Mouse (Mus musculus) adrenal gland, adult 2 months (tissue): Measurements from ENCODE around the gene Gp9. TPM values are rescaled to one million over a fixed set of nuclear protein-coding genes. Genes with fewer than 3 reads are reported as not detected.
"Not testable (repeated sequence)": the region's sequence is repeated elsewhere in the genome, so short reads cannot be mapped to it uniquely, and the experiment has no call there.

Experiments used
- DNase-seq: peaks from one replicate; pipeline ENCODE4 v3.0.0; 2021
- polyA plus RNA-seq: library from polyadenylated mRNA; depleted of rRNA; stranded (reverse); fragments of >200 nt; gene quantifications from 2 replicates; pipeline ENCODE4 v1.2.3, GENCODE M21; 2012
- total RNA-seq, 2 experiments: library from RNA; stranded (reverse); gene quantifications; 2 replicates each; pipeline ENCODE4 v1.2.3; 2021

Gp9 gene
- total and polyA plus RNA-seq, 3 experiments: 0.45 to 1.0 TPM; not detected in 1

DNA sequence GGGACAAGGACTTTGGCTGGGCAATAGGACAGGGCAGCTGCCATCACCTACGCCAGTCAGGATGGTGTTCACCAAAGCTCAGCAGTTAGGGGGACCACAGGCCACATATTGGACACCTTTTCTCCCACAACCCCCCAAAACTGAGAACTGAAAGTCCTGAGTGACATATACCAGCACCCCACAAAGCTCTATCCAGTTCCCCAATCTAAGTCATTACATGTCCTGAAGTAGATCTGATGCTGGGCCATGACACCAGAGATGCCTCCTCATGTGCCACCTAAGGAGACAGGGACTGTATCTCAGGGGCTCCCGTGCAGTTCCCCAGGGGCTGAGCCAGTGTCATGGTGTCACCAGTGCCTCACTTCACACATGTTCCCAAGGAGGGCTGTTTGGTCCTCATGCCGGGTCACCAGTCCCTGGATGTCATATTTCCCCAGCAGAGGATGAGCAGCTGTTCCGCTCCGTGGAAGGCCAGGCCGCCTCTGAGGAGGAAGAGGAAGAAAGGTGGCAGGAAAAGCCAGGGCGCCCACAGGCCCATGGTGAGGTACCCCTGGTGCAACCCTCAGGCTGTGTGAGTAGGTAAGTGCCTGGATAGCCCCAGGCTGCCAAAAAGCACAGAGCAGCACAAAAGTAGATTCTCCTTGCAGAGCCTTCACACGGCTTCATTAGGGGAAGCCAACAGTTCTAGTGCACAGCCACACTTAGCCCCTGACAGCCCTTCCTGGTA, 27.5 kb upstream of the Gp9 start:
- no peak for DNase-seq

DNA sequence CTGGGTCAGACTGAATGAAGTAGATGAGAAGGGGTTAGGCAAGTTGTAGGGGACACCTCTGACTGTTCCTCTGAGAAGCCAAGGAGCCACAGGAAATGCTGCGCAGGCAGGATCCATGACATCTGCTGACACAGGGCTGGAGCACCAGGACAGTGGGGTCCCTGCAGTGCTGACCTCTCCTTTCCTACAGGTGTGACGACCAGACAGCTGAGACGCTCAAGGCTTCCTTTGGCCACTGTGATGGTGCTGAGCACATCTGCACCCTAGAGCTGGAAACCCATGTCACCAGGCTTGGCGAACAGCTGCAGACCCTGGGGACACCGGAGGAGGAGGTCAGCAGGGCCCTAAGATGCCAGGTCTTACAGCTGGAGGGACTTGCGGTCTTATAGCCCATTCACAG, 26.3 kb upstream of the Gp9 start:
- no peak for DNase-seq

DNA sequence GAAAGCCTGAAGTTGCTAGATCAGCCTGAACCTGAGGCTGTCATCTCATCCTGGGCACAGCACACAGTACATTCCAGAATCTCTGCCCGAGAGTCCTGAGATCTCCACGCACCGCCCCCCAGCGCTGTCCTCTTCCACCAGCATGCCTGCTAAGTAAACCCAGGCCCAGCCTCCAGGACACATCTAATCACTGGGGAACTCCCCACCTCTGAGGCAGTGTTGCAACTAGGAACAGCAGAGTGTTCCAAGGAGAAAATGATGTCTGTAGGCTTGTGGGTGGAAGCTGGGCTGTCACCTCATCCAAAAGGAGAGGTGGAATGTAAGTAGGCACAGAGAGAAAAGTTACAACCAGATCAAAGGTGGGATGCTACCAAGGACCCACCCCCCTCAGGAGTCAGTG, 22.7 kb upstream of the Gp9 start:
- no peak for DNase-seq

DNA sequence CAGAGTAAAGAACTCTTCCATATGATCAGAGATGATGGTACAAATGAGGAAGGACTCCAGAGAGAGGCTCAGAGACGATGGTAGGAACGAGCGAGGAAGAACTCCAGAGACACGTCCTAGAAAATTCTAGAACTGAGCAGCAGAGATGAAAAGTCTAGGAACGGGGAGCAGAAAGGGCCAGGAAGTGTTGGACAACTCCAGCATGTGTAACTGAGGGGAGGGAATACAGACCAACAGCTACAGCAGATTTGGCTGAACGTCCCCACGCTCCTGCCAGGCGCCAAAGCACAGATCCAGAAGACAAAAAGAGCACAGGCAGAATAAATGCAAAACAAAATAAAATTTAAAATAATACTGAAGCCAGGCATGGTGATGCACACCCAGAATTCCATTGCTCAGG, 21.0 kb upstream of the Gp9 start:
- DNase-seq: no peak

DNA sequence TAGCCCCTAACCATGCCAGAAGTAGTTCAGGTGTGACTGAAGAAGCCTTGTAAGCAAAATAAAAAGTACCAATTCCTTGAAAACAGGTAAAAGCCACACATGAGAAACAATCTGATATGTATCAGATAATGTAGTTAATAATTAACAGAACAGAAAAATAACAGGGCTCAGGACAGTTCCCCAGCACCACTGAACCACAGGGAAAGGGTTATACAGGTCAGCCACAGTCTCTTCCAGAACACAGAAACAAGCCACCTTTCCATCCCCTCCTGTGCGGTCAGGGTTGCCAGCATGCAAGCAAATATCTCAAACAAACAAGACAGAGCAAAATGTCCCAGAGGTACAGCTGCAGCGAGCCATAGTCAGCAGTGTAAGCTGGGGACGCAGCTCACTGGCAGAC, 18.5 kb upstream of the Gp9 start:
- no peak for DNase-seq

DNA sequence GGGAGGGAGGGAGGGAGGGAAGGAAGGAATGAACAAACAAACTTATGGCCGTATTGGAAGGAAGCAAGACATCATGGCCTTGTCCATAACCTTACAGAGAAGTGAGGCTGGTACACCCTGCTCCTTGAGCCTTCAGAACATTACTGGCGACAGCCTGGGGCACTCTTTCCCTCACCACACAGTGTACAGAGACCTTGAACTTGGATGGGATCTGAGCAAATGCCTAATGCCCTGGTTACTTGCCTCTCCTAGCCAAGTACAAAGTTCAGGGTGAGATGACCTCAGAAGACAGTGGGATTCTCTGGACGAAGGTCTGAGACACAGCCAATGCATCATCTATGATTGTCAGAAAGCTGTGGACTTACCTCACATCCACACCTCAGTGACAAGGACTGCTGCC, 18.0 kb upstream of the Gp9 start:
- DNase-seq: no peak

DNA sequence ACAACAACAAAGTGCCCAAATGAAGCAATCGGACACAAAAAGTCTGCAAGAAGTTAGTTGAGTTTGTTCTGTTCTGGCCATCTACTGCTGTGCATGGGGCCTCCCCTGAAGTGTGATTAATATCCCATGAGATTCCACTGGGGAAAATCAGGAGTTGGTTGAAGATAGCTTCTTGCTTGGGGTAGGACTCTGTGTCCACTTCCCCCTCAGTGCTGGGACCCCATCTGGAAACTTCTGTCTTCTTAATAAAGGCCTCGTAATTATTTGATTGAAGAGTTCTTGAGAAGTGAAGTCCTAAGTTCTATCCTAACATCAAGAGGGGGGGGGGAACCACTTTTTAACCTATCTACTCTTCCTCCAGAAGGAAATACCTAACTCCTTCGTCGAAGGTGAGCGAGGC, 15.7 kb upstream of the Gp9 start:
- no peak for DNase-seq

DNA sequence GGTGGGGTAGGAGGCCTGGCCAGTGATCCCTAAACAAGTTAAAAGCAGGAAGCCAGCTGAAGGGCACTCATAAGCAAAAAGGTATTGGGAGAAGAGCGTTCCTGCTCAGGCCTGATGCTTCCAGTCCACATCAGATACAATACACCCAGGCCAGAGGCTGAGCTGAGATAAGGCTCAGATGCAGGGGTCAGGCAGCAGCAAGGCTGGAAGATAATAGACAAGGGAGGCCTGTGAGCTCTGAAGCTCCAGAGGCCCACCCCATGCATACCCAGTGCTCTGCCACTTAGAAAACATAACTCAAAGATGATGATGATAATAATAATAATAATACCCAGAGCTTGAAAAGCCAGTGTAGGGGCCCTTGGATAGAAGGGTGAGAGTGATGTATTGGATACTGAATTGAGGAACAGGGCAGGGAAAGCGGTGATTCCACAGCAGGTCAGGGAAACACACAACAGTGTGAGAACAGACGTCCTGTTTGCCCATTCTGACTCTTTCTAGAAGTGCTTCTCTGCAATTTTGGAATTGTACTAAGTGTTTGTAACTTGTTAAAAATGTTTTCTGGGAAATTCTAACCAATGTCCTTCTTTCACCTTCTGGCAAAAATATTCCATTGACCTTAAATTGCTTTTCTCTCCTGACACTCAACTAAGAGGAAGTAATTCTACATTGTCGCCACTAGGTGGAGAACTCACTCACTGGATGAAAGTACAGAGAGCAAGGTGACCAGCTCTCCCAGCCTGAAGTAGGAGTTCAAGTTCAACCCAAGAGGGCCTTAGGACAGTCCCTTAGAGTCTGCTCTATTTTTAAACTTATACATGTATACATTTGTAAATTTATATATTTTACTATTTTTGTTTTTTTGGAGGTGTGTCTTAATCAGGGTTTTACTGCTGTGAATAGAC, 14.2 kb upstream of the Gp9 start:
- no peak for DNase-seq

DNA sequence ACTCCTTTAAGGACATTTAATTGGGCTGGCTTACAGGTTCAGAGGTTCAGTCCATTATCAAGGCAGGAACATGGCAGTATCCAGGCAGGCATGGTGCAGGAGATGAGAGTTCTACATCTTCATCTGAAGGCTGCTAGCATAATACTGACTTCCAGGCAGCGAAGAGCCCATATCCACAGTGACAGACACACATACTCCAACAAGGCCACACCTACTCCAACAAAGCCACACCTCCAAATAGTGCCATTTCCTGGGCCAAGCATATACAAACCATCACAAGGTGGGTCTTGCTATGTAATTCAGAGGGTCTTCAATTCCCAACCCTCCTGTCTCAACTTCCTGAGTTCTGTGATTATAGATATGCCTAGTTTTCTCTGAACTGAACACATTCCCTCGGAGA, 13.6 kb upstream of the Gp9 start:
- not testable (repeated sequence) for DNase-seq

DNA sequence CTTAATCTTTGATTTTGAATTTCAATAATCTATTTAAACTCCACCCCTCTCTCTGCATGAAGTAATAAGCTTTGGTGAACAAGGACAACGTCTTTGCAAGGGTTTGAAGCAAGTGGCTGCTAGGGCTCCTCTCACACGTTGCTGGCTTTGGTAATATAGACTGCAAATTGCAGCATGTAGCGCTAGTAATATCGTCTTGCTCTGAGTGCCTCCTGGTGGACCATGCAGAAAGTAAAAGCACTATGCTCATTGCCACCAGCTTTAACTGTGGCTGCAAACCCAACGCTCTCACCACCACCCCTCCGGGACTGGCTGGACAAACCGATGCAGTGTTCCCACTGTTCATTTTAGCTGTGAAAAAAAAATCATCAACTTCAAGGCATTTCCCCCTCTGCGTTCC, 7.2 kb upstream of the Gp9 start:
- no peak for DNase-seq

DNA sequence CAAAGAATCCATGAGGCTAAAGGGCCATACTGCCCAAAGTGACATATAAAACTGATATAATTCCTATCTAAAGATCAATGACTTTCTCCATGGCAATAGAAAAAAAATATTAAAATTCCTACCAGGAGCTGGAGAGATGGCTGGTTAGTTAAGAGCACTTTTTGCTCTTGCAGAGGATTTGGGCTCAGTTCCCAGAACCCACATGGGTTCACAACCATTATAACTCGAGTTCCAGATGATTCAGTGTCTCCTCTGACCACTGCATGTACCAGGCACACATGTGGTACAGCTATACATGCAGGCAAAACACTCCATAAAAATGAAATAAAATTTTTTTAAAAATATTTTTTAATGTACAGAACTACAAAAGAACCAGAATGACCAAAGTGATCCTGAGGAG, 3.4 kb upstream of the Gp9 start:
- no peak for DNase-seq

DNA sequence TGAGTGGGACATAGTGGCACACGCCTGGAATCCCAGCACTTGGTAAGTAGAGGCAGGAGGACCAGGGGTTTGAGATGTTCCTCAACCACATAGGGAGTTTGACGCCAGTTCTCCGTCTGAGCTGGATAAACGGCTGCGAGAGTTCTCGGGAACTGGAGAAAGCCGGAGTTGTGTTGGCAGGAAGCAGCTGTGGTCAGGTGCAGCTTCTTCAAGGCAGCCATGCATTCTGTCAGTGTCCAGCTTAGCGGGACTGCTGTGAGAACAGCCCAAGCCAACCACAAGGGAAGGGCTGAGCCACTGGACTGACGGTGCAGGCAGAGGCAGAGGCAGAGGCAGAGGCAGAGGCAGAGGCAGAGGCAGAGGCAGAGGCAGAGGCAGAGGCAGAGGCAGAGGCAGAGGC, 3.0 kb upstream of the Gp9 start:
- DNase-seq: no peak

DNA sequence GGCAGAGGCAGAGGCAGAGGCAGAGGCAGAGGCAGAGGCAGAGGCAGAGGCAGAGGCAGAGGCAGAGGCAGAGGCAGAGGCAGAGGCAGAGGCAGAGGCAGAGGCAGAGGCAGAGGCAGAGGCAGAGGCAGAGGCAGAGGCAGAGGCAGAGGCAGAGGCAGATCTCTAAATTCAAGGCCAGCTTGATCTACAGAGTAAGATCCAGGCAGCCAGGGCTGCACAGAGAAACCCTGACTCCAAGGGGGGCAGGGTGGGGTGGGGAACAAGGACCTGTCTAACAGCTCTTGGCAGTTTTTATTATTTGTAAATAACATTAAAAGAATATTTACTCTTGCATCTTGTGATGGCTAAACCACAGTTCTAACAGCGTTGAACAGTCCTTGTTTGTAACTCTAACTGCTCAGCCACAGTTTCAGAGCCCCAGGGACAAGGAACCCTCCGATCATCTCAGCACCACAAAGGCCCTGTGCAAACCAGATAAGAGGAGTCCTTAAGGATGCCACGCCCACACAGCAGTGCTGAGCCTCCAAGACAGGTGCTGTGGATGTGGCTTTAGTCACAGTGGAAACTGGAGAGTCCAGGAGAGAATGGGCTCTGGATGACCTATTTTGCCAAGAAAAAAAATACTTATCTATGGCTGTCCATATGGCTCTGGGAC, 2.2 kb upstream of the Gp9 start:
- DNase-seq: no peak

DNA sequence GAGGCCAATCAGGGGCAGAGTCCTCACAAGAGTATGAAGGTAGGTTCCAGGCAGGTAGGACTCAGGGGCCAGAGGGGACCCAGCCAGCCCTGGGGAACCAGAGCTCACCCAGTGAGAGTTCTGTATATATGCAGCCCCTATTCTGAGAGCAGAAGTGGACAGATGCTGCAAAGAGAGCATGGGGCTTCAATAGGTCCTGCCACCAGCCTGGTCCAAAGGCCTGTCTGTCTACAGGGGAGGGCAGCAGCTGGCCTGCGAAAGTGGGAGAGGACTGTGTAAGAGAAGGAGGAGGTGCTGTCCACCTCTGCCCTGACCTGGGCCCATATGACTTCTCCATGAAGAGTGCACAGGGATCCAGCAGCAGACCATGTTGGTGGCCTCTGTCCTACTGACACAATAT, 1.2 kb upstream of the Gp9 start:
- no peak for DNase-seq

DNA sequence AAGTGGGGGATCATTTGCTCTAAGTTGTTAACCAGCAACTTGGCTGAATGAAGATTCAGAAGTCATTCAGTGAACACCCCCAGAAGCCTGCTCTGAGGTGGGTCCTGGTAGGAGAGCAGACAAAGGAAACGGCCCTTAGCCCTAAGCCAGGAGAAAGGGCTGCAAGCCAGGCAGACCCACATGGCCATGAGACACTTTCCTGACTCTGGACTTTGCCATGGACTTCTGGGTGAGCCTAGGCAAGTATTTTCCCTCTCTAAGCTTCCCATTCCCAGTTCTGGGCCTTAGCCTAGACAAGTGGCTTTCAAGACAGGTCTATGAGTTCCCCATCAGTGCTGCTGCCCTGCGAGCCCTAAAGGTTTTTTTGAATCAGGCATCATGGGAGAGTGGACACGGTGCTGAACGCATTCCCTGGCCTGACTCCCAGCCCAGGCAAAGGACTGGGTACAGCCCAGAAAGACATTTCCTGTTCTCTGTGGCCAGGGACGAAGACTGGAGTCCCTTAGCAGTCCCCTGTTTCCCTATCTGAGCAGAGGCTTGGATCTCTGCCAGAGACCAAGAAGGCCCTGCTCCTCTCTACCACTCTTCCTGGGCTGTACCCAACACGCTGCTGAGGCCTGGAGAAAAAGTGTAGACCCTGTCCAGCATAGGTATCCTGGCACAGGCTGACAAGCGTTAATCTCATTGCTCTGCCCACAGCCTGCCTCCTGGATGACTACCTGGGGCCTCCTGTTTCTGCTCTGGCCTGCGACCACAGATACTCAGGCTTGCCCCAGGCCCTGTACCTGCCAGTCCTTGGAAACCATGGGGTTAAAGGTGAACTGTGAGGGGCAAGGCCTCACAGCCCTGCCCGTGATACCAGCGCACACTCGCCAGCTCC, 662 bp downstream of the Gp9 start:
- no peak for DNase-seq

DNA sequence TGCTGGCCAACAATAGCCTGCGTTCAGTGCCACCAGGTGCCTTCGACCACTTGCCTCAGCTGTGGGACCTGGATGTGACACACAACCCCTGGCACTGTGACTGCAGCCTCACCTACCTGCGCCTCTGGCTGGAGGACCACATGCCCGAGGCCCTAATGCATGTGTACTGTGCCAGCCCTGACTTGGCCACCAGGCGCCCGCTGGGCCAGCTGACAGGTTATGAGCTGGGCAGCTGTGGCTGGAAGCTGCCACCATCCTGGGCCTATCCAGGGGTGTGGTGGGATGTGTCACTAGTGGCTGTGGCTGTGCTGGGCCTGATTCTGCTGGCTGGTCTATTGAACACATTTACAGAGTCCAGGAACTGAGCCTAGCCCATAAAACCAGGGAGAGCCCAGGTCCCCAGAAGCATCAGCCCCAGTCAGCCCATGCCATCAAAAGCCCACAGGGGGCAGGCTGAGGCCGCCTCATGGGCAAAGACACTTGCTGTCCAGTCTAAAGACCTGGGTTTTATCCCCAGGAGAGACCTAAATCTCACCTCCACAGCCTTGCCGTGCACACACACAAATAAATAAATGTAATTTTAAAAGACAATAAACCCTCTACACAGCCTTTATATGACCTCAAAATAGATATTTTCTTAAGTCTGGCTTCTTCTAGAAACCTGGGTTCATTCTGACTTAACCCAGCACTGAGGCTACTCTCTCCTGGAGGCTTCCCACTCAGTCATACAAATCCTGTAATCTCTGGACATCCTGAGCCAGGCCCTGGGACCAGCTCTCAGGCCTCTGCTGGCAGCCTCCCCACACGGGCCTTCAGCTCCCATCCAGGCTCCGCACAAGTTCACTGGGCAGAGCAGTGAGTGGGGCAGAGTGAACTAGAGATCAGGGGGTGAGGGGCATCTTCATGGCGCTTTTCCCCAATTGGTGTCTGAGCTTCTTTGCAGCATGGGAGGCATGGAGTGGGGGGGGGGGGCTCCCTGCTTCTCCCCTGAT, 1.6 kb downstream of the Gp9 start:
- DNase-seq: no peak

DNA sequence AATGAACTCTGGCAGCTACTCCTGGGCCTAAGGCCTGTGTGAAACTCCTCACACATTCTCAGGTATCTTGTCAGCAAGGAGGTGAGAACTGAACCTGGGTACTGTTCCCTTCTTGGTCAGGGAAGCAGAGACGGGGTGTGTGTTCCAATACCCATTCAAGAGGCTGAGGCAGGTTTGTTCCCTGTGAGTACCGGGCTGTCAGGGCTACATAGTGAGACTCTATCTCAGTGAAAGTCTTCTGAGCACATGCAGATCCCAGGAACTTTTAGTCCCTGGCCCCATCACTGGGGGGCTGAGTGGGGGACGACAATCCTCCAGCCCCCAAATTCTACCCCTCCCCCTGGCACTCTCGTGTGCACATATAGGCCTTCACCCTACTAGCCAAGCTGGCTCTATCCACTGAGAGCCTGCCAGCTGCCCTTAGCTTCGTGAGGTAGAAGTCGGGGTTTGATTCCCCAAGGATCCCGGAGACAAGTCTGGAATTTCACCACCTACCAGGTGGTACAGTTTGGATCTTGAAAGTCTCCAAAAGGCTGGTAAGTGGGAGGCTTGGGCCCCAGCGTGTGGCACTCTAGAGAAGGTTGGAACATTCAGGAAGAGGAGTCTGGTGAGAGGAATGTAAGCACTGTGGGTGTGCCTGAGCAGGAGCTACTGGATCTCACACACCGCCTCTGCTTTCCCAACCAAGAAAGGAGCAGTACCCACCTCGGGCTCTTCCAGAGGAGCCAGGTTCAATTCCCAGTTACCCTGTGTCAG, 2.9 kb downstream of the Gp9 start:
- no peak for DNase-seq

DNA sequence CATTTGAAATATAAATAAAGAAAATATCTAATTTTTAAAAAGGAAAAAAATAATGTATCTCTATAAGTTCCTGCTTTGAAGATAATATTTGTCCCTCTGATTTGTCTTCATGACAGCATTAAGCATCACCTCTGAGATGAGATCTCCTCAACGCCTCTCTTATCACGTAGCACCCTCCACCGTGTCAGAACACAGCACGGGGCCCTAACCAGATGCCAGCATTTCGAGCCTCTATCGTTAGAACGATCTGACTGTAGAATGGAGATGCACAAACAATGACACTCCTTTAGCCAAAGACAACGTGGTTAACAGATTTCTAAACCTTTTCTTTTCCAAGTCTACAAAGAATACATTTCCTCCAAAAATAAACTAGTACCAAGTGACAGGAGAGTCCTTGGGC, 6.2 kb downstream of the Gp9 start:
- no peak for DNase-seq

DNA sequence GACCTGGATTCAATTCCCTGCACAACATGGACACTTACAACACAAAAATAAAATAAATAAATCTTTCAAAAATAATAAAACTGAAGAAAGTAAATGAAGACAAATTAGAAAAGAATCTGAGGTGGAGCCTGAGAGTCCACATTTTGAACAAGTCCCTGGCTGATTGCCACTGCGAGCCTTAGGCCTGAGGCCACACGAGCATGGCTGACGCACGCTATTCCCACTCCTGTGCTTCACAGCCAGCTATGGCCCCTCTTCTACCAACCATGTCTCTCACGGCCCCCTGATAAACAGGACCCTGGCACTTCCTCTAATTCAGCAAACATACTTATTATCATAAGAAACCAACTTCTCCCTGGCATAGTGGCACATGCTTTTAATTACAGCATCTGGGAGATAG, 8.7 kb downstream of the Gp9 start:
- no peak for DNase-seq
